Mouse (Mus musculus): ENCODE data around the gene Gm906. TPM values are rescaled to one million over a fixed set of nuclear protein-coding genes. Genes with fewer than 3 reads are reported as not detected.
"Not testable (repeated sequence)": the region's sequence is repeated elsewhere in the genome, so short reads cannot be mapped to it uniquely, and the experiment has no call there.

Gm906 gene
- polyA plus RNA-seq (2016; fragmentation: Nextera tagmentation; extraction: Ambion mirVana): not detected in 2 replicates

- not testable (repeated sequence) for H3K27me3 ChIP-seq (replicated peaks; ENCODE audit: low read depth, poor library complexity, severe bottlenecking); H3K36me3 ChIP-seq (replicated peaks); H3K9me3 ChIP-seq; DNase-seq (ENCODE audit: low spot score); H3K4me1 ChIP-seq; H3K4me3 ChIP-seq; H3K27ac ChIP-seq (replicated peaks)
- 68% methylated on average over 3 of the region's 3 CpGs for WGBS
These were observed at the start of gene Gm906 for GRCm38 (mm10) chr13:50250208-50250607. TSS of gene Gm906 (minus strand) at chr13:50250308.

DNA sequence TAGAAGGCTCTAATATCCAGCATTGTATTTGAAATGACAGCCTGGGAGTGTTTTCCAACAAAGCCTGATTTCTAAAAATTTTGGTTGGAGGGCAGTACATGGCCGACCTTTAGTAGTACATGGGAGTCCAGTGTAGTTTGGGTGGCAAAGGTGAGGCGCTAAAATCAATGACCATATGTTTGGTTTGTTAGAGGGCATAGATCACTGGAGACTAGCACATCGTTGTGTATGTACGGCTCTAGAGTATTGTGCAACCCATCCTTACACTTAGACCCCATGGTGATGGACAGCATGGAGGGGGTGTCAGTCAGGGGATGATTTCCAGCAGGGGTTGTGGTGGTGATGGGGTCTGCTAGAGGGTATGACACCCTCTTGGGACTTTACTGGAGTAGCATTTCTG is 33.2 kb upstream of the Gm906 start:
- not testable (repeated sequence) for H3K9me3 ChIP-seq; H3K4me3 ChIP-seq; H3K27ac ChIP-seq (replicated peaks); H3K36me3 ChIP-seq (replicated peaks); H3K4me1 ChIP-seq; H3K27me3 ChIP-seq (replicated peaks; ENCODE audit: low read depth, poor library complexity, severe bottlenecking); DNase-seq (ENCODE audit: low spot score)
- 91% methylated on average over 2 of the region's 4 CpGs for WGBS

DNA sequence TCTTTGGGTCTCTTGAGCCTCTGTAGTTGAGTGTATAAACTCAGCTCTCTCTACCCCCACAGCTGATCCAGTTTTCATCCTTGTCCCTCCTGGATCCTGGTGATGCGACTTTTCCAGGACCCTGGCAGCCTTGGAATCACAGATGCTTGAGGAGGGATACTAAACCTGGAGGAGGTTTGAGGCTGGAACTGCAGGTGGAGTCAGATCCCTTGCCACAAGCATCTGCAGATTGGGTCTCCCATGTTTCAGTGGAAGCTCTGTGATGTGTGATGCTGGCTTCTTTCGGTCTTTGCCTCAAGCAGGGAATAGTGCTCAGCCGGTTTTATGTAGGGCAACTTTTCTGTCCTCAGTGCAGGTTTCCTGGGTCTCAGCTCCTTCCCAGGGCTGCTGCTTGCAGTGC is 13.6 kb downstream of the Gm906 start:
- Histone ChIP-seq H3K36me3 (replicated peaks) (no peaks in the 10 kb centered on the region), H3K4me1 (no peaks in the 10 kb centered on the region), H3K27ac (replicated peaks) (no peak overlapping the region), H3K4me3 (no peak overlapping the region), H3K9me3 (no peaks in the 10 kb centered on the region), H3K27me3 (replicated peaks; ENCODE audit: low read depth, poor library complexity, severe bottlenecking) (no peaks in the 10 kb centered on the region)
- WGBS: 93% methylated on average over 3 of the region's 3 CpGs
- no peak for DNase-seq (ENCODE audit: low spot score)

DNA sequence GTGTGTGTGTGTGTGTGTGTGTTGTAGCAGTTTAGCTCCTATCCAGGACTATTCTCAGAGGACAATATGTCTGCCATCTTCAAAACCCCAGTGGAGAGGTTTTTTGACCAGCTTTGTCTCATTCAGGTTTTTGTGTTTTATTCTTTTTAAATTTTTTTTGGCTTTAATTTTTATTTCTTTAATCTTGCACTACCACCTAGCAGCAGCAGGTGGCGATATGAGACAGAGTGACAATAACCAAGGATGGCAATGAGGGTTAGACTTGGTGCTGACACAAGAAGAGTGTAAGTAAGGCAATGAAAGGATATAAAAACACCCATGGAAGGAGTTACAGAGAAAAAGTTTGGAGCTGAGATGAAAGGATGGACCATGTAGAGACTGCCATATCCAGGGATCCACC is 38.3 kb downstream of the Gm906 start:
- H3K4me1 ChIP-seq; H3K9me3 ChIP-seq; H3K27ac ChIP-seq (replicated peaks); DNase-seq (ENCODE audit: low spot score); H3K4me3 ChIP-seq; H3K36me3 ChIP-seq (replicated peaks); H3K27me3 ChIP-seq (replicated peaks; ENCODE audit: low read depth, poor library complexity, severe bottlenecking): not testable (repeated sequence)
- WGBS: 0% methylated on average over 1 of the region's 1 CpGs

GRCm38 (mm10) chr13:50210191-50210590 is 39.9 kb downstream of the Gm906 start:
- not testable (repeated sequence) for H3K36me3 ChIP-seq (replicated peaks); DNase-seq (ENCODE audit: low spot score); H3K27me3 ChIP-seq (replicated peaks; ENCODE audit: low read depth, poor library complexity, severe bottlenecking); H3K27ac ChIP-seq (replicated peaks); H3K4me3 ChIP-seq; H3K9me3 ChIP-seq; H3K4me1 ChIP-seq

GRCm38 (mm10) chr13:50209651-50210050 is 40.5 kb downstream of the Gm906 start:
- not testable (repeated sequence) for H3K4me1 ChIP-seq; DNase-seq (ENCODE audit: low spot score); H3K27me3 ChIP-seq (replicated peaks; ENCODE audit: low read depth, poor library complexity, severe bottlenecking); H3K27ac ChIP-seq (replicated peaks); H3K9me3 ChIP-seq; H3K4me3 ChIP-seq; H3K36me3 ChIP-seq (replicated peaks)
- WGBS: 96% methylated on average over 2 of the region's 2 CpGs

- 90% methylated on average over 12 of the region's 12 CpGs for WGBS
- no peak for DNase-seq (ENCODE audit: low spot score)
These were observed 42.1 kb downstream of the Gm906 start for GRCm38 (mm10) chr13:50207966-50208365.

DNA sequence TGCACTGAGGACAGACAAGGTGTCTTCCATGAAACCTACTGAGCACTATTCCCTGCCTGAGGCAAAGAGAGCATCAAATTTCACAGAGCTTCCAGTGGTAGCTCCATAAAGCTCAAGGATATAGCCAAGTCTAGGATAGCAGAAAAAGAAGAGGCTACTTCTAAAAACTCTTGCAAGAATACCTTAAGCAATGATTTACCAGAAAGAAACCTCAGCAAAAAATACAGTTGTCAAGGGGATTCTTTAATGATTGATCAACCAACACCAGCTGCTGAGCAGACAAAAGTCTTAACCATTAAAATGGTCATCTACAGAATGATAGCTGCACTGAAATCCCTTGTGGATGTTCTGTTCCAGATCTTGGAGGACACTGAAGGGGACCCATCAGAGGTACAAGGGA is 53.3 kb downstream of the Gm906 start:
- not testable (repeated sequence) for H3K36me3 ChIP-seq (replicated peaks); H3K4me1 ChIP-seq; H3K27ac ChIP-seq (replicated peaks); H3K4me3 ChIP-seq; H3K9me3 ChIP-seq; H3K27me3 ChIP-seq (replicated peaks; ENCODE audit: low read depth, poor library complexity, severe bottlenecking); DNase-seq (ENCODE audit: low spot score)

More at GRCm38 (mm10) chr13:50207966-50208365, 42.1 kb downstream of the Gm906 start:
- Histone ChIP-seq H3K9me3 (no peaks in the 10 kb centered on the region), H3K4me1 (no peaks in the 10 kb centered on the region), H3K27ac (replicated peaks) (no peak overlapping the region), H3K4me3 (no peak overlapping the region), H3K27me3 (replicated peaks; ENCODE audit: low read depth, poor library complexity, severe bottlenecking) (no peaks in the 10 kb centered on the region), H3K36me3 (replicated peaks) (no peaks in the 10 kb centered on the region)

Small RNA genes lying within 50 kb of the gene (microRNA-seq; reads per million reads assigned to microRNA genes)
- not detected for gene Gm24017

Other genes starting within 250 kb of the Gm906 start
- gene Fbxw17, start 167.6 kb upstream of the Gm906 start, polyA plus RNA-seq (2016; fragmentation: Nextera tagmentation; extraction: Ambion mirVana): 26.3 and 33.6 TPM in 2 replicates
- not detected in 2 replicates for gene Gm47429, start 193.6 kb upstream of the Gm906 start, polyA plus RNA-seq (2016; fragmentation: Nextera tagmentation; extraction: Ambion mirVana)
- gene Nutm2, start 217.0 kb upstream of the Gm906 start, polyA plus RNA-seq (2016; fragmentation: Nextera tagmentation; extraction: Ambion mirVana): not detected in 2 replicates